Mouse (Mus musculus) spleen, postnatal 36 days (tissue): ENCODE measurements around the gene Urb2.
"Not testable (repeated sequence)": the region's sequence is repeated elsewhere in the genome, so short reads cannot be mapped to it uniquely, and the experiment has no call there.

Experiments
- DNase-seq, 2 experiments: peaks; one replicate each; pipeline ENCODE4 v3.0.0; 2022; ENCODE audit warnings: low spot score in 2 of 2, mixed read lengths in 1 of 2

Urb2 gene

DNA sequence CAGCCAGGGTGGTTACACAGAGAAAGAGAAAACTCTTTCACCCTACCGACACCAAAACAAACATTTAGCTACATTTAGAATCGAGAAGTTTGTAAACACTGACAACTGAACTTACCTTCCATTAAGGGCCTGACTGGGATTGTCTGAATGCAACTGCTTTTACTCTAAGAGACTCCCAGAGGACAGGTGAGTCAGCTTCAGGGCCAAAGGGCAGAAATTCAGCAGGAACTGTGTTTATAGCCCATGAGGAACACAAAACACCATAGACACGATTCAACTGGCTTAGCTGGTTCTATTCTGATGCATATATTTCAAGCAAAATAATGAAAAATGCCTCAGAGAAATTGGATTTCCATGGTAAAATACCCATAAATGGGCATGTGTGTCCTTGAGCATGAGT lies 6.6 kb upstream of the Urb2 start:
- DNase-seq: no peak

DNA sequence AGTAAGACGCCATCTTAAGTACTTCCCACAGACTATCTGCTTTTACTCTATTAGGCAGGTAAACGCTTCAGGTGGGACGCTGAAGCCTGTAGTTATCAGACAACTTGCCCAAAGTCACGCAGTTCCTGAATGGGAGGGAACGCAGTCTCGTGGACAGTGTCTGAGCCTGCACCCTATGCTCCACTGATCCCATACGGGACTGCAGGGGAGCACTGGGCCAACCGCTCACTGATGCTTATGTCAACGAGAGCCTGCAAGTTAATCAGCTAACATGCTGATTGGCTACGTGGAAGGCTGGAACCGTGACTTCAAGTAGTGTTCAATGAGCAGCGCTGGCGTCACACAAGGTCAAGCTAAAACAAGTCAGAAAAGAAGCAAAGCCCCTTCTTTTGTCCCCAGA lies 1.5 kb upstream of the Urb2 start:
- DNase-seq: peak; percentile 26 to 50

DNA sequence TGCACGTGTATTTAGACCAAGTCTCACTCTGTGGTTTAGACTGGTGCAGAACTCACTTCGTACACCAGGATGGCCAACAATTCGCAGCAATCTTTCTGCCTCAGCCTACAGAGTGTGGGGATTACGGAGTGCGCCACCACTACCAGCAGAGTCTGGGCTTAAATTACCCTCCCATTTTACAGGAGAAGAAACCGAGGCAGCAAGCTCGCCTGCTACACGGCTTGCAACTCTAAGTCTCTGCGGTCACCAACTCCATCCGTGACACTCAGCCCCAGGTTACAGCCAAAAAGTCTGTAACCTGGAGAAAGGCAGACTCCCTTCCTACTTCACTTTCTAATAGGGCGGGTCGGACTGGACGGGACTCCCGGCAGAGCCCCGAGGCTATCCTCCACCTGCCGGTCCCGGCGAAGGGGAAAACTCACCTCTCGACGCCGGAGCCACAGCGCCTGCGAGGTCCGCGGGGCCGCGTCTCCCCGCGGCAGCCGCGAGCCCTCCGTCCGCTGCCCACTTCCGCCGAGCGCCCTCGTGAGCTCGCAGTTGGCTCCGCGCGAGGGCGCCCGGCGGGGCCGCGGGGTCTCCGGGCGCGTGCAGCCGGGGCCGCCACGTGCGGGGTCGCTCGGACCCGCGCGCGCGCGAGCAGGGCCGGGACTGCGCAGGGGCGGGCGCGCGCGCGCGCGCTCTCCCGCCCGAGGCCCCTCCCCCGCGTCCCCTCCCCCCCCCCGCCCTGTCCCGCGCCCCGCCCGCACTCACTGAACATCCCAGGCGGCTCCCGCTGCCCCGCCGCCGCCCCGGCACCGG lies 670 bp upstream of the Urb2 start:
- peak; percentile 51 to 53 for DNase-seq

DNA sequence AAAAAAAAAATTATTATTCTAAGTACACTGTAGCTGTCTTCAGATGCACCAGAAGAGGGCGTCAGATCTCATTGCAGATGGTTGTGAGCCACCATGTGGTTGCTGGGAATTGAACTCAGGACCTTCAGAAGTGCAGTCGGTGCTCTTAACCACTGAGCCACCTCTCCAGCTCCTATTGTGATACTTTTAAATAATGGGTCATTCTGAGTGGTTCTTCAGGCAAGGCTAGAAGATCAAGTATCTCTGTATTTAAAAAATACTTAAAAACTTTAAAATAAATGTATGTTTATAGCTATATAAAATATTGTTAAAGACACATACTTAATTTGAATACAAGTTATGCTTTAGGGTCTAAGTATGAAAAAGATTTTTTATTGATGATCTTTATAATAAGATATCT lies 5.0 kb downstream of the Urb2 start:
- not testable (repeated sequence) for DNase-seq

DNA sequence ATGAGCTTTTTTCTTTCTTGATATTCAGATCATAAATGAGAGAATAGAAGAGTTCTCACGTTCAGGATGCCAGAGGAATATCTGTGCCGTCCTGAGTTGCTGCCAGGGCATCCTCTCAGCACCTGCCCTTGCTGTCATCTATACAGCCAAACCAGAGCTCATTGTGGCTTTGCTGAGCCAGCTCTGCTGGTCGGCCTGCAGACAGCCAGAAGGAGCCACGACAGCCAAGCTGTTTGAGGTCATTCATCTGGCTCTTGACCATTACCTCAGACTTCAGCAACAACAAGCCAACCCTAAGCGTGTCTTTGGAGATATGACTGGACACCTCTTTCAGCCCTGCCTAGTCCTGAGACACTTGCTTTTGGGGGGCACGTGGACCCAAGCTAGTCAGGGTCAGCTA lies 6.5 kb downstream of the Urb2 start:
- no peak for DNase-seq

DNA sequence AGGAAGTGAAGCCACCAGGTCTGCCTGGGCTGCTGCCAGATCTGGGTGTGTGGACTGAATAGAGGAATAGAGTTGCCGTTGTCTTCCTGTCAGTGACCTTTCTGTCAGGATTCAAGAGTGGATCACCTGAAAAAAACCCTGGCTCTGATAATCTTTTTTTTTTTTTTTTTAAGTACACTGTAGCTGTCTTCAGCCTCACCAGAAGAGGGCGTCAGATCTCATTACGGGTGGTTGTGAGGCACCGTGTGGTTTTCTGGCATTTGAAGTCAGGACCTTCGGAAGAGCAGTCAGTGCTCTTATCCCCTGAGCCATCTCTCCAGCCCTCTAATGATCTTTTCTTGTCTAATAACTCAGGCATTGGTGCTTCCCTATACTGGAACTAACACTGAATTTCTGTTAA lies 12.1 kb downstream of the Urb2 start:
- DNase-seq: no peak

DNA sequence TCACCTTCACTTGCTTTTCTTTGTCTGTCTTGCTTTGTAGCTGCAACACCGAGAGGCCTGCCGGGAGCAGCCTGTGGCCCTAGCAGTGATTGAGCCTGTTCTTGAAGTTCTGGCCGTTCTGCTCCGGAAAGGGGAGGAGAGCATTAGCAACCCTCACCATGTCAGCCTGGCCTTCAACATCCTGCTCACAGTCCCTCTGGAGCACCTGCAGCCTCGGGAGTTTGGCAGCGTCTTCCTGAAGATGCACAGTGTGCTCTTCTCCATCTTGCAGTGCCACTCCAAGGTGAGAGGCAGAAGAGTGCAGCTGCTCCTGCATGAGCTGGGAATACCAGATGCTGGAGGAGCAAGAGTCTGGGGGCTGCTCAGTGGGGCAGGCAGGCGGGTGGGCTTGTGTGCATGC lies 16.8 kb downstream of the Urb2 start:
- DNase-seq: no peak

DNA sequence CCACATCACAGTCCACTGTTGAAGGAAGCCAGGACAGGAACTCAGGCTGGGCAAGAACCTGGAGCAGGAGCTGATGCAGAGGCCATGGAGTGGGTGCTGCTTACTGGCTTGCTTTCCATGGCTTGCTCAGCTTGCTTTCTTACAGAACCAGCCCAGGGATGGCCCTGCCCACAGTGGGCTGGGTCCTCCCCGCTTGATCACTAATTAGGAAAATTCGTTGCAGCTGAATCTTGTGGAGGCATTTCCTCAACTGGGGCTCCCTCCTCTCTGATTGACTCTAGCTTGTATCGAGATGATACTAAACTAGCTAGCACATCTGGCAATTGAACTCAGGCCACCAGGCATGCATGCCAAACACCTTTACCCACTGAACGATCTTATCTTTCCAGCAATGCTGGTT lies 18.0 kb downstream of the Urb2 start:
- DNase-seq: no peak

DNA sequence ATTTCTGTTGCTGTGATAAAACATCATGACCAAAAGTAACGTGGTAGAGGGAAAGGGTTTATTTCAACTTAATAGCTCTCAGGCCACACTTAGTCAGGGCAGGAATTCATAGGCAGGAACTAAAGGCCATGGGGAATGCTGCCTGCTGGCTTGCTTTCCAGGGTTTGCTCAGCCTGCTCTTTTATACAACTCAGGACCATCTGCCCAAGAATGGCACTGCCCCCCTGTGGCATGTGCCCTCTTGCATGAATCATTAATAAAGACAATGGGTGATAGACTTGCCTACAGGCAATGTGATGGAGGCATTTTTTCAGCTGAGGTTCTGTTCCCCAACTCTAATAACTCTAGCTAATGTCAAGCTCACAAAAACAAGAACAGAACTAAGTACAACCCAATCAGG lies 20.9 kb downstream of the Urb2 start:
- no peak for DNase-seq

DNA sequence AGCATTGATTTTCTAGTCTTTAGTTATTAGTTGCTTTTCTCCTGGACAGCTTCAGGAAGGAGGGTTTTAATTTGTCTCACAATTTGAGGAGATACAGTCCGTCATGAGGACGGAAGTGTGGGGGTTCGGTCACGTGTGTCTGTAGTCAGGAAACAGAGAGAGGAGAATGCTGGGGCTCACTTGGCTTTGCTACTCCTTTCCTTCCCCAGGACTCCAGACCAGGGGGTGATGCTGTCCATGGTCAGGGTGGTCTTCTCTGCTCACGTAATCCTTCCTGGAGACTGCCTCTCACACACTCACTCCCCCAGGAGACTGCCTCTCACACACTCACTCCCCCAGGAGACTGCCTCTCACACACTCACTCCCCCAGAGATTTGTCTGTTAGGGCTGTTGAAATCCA lies 23.1 kb downstream of the Urb2 start:
- no peak for DNase-seq

DNA sequence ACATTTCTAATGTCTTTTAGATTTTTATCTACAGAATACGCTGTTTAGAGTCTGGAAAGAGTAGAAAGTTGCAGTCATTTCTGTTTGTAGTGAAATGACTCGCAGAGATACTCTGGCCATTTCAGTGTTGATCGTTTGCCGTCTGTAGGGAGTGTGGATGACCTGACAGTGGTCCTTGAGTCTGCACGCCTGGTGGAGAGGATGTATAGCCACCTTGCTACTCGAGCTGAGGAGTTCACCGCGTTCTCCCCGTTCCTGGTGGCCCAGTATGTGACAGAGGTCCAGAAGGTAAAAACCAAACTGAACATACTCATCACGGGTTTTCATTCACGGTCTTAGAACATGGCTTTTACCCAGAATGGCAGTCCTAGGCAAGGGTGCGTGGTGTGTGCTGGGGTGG lies 23.6 kb downstream of the Urb2 start:
- no peak for DNase-seq

DNA sequence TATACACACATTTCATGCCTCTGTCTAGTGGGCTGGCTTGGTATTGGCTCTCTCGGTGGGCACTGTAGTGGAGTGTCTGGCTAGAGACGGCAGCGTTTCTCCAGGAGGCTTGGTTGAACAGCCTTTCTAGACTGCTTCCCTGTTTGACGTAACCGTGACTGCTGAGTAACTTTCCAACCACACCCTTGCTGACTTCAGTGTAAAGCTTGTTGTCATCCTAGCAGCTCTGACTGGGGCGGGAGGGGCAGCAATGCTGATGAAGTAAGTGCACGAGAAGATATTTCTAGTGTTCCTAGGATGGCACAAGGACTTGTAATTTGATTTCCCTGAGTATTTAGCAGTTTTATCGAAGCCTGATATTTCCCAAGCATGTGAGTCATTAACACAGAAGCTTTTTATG lies 24.5 kb downstream of the Urb2 start:
- DNase-seq: no peak

DNA sequence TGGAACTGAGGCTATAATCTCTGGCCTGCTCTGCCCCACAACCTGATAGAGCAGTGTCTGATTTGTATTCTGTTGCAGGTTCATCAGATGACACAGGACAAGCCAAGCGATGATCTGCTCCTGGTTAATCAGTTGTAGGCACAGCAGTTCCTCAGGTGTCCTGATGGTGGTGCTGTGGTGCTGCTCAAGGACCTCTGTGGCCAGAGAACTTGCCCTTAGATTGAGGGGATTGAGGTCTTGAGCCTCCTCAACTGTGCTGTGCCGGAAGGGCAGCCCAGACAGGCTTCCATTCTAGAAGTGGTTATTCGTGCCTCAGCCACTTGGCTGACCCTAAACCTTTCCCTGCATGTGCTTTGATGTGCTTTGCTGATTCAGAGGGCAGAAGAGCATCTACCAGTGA lies 30.8 kb downstream of the Urb2 start:
- peak; percentile 39 to 49 for DNase-seq

DNA sequence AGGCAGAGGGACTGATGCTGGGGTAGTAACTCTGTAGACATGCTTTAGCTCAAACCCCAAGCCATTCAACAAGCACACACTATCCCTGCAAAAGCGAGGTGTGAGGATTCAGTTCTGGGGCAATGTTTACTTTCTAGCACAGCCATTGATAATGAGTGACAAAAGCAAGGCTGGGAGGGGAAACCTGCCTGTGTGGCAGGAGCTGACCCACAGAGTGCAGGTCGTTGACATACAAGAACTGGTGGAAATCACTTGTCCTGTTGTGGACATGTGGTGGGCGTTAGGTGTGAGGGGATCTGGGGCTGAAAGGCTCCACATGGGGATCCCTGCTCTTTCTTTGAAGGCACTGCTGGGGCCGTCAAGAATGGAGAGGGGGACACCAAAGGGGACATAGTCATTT lies 31.3 kb downstream of the Urb2 start:
- DNase-seq: no peak

DNA sequence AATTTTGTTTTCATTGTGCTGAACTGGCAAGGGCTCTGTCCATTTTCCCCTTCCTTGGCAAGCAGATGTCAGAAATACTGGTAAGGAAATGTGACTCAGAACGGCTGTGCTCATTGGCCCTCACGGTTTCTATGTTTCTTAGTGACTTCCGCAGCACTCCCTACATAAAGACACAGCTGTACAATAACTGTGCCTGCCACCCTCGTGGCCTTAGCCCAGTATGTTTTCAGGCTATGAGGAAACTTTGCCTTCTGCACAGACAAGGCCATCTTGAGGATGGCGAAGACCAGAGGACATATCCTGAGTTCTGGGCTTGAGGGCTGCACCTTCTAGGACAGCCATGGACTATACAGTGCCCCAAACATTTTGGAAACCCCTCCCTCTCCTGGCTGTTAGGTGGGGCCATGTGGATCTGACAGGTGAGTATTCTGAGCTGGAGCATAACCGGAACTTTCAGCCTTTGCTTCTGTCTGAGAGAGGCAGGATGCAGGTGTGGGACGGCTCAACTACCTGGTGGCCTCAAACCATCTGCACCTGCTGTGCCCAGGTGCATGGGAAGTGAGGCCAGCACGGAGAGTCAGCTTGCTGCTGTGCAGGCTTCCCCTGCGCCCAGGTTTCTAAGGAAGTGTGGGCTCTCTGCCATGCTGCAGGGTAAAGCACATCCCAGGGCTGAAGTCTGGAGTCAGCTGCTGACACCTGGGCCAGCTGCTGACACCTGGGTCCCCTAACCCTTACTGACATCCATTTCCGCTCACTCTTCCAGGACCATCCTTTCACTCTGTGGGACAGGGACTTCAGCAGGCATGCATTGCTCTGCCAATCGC lies 35.7 kb downstream of the Urb2 start:
- DNase-seq: no peak

DNA sequence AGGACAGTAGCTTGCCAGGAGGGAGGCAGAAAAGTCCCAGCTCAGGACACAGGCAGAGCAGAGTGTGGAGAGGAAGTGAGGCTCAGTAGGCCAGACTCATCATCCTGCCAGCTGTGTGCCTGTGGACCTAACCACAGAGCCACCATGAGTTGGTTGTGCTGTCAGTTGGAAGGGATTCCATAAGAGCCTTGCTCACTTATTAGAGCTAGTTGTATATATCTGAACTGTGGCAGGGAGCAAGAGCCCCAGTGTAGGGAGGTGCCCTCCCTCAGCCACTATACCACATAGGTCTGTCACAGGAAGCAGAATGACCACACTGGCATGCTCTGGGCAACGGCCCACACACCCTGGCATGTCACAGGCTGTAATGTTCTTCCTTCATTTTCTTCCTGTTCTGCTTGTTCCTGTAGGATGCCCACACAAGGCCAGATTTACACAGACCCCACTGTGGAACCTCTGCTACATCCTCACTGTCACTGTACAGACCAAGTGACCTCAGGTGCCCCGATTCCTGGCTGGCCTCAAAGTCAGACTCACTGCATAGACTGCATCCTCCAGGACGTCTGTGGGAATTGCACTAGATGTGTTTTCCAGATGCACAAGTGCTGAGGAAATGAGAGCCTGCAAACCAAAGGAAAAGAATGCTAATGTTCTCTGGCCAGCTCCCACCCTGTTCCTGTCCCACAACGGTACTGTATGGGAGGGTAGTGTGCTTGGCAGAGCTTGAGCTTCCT lies 45.2 kb downstream of the Urb2 start:
- DNase-seq: no peak

DNA sequence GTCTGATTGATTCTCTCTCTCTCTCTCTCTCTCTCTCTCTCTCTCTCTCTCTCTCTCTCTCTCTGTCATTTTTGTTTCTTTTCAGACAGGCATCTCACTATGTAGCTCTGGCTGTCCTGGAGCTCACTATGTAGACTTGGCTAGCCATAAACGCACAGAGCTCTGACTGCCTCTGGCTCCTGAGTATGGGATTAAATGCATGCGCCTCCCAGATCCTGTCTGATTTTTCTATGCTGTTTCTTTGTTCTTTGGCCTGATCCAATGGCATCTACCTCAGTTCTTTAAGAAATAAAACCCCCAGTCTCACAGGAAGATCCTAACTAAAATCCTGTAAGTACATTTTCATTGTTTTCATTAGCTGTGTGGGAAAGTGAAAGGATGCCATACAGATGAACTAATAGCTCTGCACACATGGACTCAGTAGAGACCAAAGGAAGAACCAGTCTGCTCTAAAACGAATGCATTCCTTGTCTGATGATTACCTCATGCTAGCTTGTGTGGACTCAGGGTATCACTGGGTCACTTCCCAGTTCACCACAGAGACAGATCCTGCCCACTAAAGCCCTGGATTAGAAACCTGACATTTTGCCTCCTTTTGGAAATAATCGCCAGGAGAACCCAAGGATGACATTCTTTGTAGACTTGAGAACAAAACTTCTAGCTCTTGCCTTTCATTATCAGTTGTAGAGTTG lies 45.9 kb downstream of the Urb2 start:
- DNase-seq: no peak

DNA sequence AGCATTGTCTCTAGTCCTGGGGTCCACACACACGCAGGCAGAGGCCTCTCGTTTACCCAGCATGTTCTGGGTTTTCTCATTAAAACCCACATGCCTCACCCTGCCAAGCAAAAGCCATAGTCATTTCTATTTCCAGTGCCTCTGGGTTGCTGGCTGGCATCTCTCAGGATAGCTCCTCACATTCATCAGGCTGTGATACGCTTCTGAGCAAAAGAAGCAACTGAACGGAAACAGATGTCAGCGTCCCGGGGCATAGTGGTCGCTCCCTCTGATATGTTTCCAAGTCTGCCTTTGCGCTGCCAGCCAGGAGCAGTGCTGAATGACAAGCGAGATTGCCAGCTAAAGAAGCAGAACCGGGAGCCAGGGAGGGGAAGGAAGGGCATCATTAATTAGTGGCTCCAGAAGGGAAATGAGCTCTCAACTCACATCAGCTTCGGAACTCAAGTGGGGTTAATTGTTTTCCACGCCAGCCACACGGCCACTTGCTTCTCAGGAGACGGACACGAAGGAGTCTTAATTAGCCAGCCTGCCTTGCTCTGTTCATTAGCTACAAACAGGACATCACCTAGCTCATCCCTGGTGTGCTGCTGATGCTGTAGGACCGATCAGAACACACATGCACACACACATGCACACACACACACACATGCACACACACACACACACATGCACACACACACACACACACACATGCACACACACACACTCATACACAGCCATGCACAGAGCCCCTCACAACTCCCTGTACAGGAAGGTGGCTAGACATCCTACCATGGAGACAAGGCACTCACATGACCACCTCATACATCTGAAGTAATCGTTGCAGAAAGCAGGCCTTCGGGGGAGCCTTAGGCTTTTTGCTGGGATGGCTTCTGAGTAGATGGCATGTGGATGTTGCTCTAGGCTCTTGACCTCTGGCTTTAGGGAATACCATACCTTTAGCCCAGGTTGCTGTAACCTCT lies 49.3 kb downstream of the Urb2 start:
- DNase-seq: no peak

DNA sequence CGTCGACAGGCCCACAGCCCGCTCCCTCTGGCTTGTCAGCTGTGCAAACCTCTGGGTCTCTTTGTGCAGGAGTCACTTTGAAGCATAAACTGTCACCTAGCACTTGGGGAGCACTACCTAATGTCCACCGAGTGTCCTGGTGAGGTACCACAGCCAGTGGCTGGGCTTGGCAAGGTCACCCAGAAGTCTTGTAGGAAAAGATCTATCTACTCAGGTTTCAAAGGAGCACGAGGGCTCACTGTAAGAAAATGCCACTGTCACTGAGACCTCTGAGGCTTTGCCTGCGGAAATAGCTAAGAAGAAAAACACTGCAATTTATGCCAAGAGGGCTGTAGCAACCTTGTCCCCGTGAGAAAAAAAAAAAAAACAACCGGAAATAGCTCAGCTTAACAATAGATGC lies 54.7 kb downstream of the Urb2 start:
- no peak for DNase-seq

DNA sequence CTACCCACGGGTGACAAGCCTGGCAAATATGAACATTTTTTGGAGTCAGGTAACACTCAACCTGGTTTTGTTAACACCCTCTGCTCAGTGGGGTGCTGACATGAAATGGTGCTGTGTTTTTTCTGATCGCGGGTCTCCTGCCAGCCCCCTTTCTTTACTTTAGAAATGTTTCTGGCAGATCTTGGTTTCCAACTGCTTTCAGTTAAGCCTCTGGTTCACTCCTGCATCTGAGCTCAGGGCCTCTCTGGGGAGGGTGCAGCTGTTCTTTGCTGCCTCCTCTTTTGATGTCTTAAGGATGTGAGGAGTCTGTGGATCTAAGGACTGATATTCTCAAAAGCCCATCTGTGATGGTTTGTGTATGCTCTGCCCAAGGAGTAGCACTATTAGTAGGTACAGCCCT lies 55.1 kb downstream of the Urb2 start:
- no peak for DNase-seq

DNA sequence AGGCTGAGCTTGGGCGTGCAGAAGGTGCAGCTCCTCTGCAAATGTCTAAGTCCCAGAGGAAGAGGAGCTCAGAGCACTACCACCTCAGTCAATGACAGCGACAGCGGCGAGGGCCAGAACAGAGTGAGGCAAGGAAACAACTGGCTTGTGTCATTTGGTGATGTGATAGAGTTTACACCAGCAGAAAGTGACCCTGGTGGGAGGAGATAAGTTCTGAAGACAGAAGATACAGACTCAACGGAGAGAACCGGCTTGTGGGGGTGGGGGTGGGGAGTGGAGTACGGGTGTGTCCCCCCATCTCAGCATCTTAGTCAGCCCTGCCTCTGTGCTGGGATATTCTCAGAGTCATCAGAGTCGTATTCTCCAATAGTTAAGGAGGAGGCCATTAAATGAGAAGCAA lies 56.1 kb downstream of the Urb2 start:
- peak; percentile 7 to 36 for DNase-seq
